Mouse (Mus musculus) urinary bladder, postnatal 25 days (tissue): ENCODE measurements at regions not wholly inside any gene's neighbourhood (a gene's known extent, or its start where the extent isn't known, plus 50 kb on each side); places are given as distances from the start of the nearest gene placed in this dataset.

ENCODE experiments used
- DNase-seq: peaks from one replicate; pipeline ENCODE4 v3.0.0; 2022; ENCODE audit warnings: low spot score

- no peak for DNase-seq
These were observed 315.4 kb upstream of the Apob start for GRCm38 (mm10) chr12:7662027-7662426.

- DNase-seq, result no peak
These were observed 307.3 kb upstream of the Apob start for GRCm38 (mm10) chr12:7670114-7670513.

DNA sequence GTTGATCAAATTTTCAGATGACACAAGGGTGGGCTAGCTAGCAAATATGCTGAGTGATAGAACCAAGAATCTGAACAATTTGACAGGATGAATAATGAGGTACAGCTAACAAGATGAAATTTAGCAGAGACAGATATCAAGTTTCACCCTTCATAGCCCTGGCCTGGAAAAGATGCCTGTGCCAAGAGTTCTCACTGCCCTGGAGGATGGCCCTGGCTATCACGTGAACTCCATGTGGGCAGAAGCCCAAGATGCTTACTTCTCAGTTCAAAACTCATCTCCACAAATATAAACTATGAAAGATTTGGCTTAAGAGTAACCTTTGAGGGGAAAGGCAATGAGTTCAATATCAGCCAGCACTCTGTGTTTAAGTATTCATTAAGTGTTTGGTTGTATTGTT lies 306.9 kb upstream of the Apob start:
- no peak for DNase-seq

- no peak for DNase-seq
These were observed 285.5 kb upstream of the Apob start for GRCm38 (mm10) chr12:7691996-7692395.

- DNase-seq, result no peak
These were observed 279.0 kb upstream of the Apob start for GRCm38 (mm10) chr12:7698324-7698944.

GRCm38 (mm10) chr12:7709102-7709501 lies 268.3 kb upstream of the Apob start:
- no peak for DNase-seq

GRCm38 (mm10) chr12:7709872-7710271 lies 267.6 kb upstream of the Apob start:
- no peak for DNase-seq

DNA sequence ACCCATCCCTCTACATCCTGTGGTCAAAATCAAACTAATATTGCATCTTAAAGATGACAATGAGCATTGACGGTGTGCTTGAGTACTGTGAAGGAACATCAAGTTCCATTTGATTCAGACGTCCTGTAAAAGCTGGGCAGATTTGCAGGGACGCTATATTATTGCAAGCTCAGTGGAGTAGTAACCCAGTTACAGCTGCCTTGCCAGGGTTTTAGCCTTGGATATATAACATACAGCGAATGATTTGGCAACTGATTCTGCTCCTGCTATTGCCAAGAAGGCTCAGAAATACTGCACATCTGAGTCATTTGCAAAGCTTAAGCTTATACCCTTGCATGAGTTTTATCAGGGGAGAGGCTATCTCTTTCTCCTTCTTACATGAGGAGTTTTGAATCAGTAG lies 262.4 kb upstream of the Apob start:
- DNase-seq, result no peak

- no peak for DNase-seq
These were observed 258.9 kb upstream of the Apob start for GRCm38 (mm10) chr12:7718556-7718955.

DNA sequence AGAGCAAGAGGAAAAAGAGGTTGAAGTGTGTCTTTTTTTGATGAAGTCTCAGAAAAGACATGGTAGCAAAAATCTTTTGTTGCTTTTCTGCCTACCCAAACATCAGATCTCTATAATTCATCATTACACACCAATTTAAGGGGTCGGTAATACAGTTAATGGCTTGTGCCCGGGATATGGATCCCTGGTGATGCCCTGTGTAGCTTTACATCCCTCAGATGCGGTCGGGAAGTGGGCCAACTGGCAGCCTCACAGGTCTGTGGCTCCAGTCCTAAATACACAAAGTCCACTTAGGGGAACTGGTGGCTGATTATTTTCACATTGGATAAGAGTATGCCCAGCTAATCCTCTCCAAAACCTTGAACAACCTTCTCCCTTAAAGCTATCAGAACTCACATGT lies 258.4 kb upstream of the Apob start:
- no peak for DNase-seq

DNA sequence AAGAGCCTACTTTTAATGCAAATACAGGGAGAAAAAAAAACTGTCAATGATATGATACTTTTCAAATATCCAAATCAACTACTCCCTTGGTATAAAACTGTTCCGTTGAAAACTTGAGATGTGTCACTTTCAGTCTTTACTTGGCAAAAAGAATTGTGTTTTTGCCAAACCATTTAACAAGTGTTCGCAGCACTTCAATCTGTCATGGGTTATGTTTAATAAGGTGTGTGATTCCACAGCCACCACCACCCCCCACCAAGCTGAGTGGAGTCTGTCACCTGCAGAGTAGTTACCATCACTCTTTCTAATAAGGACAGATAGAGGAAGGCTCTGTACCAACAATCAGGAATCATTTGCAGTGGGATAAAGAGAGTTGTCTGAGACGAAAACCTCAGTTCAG lies 252.5 kb upstream of the Apob start:
- no peak for DNase-seq

GRCm38 (mm10) chr12:7738020-7738419 lies 239.4 kb upstream of the Apob start:
- no peak for DNase-seq

DNA sequence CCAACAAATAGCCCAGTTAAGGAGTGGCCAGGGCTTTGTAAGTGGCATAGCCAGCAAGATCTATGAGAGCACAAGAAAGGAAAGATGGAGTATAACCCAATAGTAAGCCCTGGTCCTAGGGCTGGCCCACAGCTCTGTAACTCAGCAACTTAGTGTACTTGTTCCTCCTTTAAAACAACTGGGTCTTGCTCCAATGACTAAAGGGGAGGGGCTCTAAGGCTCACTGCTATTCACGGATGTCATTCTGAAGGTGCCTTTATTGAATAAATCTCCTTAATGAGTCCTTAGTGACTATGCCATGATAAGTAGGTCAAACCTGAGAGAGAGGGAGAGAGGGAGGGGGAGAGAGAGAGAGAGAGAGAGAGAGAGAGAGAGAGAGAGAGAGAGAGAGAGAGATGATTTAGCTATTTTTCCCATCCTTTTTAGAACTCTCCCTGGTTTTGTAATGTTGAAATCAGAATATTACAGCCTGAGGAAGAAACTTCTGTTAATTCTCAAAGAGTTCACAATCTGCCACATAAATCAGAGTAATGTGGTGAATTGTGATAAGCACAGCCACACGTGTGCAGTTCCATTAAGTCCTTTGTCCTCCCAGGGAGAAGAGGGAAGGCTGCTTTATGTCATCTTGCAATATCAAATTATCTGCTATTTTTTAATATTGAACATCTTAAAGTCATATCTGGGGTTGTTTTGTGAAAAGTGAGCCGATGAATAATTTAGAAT lies 238.7 kb upstream of the Apob start:
- no peak for DNase-seq

GRCm38 (mm10) chr12:7739352-7739994 lies 238.0 kb upstream of the Apob start:
- DNase-seq, result no peak

DNA sequence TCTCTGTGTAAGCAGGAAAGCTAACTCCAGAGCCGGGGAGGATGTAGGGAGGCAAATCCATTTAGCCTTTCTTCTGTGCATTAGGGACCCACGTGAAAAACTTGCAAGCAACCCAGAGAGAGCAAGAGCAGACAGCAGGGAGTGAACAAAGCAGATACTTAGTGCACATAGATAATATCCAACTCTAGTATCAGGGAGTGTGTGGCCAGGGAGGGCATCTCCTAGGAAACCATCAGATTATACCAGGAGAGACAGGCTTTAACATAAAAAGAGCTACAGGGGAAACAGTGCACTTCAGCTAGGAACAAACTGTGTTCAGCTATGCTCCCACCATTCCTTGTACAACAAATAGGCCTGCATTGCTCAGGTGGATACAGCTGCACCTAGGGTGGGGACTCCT lies 230.7 kb upstream of the Apob start:
- DNase-seq, result no peak

DNA sequence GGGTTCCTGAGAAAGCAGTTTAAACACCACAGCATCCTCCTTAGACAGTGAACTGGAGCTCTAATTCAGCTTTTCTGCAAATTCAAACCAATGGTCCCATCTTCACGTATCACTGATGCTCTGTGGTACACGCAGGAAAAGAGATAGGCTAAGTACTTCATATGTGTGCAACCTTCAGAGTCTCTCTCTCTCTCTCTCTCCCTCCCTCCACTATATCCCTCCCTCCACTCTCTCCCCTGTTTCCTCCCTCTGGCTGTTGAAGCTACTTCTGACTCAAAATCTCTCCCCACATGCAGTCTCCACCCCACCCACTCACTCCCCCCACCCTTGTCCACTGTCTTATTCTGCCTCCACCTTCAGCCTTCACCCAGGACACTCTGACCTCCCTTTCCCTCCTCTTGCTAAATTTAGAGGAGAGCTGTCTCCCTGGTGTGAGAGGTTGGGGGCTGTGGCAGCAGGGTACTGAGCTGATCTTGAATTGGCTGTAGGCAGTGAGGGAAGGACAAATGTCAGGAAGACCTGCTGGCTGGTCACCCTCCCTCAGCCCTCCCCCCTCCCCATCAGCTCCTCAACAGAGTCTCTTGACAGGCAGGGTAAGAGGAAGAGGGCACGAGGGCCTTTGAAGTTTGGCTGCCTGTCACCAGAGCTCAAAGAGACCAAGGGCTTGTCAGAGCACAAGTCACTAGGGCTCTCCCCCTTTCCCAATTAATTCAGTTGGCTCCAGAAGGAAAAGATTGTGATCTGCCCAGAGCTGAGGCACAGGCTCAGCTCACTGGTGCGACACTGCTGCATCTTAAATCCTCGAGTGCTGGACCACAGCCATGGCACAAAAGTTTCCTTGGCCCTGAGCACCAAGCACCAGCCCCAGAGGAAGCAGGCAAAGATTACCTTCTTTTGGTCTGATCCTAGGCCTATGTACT lies 227.9 kb upstream of the Apob start:
- no peak for DNase-seq

GRCm38 (mm10) chr12:7754861-7755260 lies 222.6 kb upstream of the Apob start:
- no peak for DNase-seq

- no peak for DNase-seq
These were observed 212.4 kb upstream of the Apob start for GRCm38 (mm10) chr12:7764795-7765697.

- DNase-seq, result no peak
These were observed 203.3 kb upstream of the Apob start for GRCm38 (mm10) chr12:7774127-7774526.

DNA sequence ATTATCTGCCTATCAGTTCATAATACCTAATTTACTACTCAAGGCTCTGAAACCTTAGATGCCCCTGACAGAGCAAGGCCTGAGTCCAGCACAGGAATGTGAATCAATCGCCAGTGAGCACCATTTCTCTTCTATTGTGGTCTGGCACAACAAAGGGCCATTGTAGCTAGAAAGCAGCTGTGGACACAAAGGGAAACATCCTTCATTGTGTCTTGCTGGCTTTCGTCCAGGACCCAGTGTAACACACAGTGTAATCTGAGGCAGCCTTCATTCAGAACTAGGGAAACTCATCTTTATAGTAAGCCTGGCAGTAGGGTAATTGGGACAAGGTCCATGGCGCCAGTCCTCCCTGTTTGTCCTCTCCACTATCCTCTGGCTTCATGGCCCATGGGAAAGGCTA lies 201.1 kb upstream of the Apob start:
- DNase-seq, result no peak
